Mouse (Mus musculus) hematopoietic stem cell, adult 5-6 weeks (primary cell): Measurements from ENCODE around the gene Stra8. TPM values are rescaled to one million over a fixed set of nuclear protein-coding genes. Genes with fewer than 3 reads are reported as not detected.

Experiments used
- ATAC-seq, 2 experiments: fragments of 125-278 bp in 1 of 2; replicated peaks in 1 of 2; 2 replicates each; pipeline ENCODE4 v1.8.0; 2016 to 2017; ENCODE audit warnings: inconsistent platforms in 2 of 2, mild to moderate bottlenecking in 2 of 2, moderate number of reproducible peaks in 2 of 2, low read depth in 1 of 2, moderate TSS enrichment in 1 of 2; ENCODE audit not compliant: low FRiP score in 2 of 2, poor library complexity in 2 of 2, severe bottlenecking in 2 of 2, insufficient read depth in 1 of 2, low TSS enrichment in 1 of 2
- total RNA-seq: library from RNA; stranded (forward); fragments of 172-1452, 232-1000 nt; gene quantifications from 2 replicates; pipeline ENCODE4 v1.2.3, GENCODE M21; 2017

The Stra8 gene
- not detected in 2 replicates for total RNA-seq

DNA sequence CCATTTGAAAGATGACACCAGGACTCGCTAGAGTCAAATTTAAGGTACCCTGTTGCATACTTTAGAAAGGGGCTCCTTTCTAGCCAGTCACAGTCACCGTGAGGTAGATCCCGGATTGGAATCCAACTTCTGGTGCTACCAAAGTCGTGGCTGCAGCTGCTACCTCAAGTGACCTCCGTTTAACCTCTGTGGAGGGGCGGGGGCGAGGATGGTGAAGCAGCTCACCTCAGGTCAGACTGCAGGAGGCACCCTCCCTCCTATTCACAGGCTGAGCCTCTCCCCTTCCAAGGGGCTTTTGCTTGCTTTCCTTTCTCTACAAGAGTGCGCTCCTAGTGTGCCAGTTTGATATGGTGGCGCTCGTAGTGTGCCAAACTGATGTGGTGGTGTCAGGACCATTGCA, at the start of gene Stra8:
Gene Stra8 (plus strand): TSS at position 208 of the 400 bp plus-strand sequence.
- ATAC-seq, result no peak

DNA sequence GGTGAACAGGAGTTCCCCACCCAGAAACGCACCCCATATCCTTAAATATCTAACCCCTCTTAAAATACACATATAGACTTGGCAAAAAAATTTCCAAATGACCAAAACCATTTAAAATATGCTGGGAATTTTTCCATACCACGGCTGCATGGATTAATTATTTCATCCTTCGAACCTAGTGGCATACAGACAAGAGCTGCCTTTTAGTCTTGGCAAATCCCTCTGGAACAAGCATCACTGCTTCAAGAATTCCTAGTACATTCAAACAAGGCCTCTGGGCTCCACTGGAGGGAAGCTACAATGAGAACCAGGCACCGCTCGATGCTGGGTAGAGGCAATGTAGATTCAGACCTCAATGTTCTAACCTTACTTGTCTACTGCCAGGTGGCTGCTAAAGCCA, 49.2 kb upstream of the Stra8 start:
- no peak for ATAC-seq

DNA sequence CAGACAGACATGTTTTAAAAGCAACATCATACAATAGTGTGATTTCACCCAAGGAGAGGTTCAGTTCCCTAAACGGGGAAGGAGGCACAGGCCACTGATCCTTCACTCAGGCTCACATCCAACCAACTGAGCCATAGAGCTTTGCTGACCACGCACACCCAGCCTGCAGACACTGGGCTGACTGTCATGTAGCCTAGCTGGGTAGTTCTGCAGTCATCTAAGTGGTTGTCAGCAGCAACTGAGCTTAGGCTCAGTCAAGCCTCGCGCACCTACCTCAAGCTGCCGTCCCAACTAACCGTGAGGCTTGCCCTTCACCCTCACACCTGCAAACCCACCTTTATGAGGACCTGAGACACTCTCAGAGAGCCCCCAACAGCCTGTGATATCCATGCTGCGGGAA, 48.0 kb upstream of the Stra8 start:
- ATAC-seq, result no peak

DNA sequence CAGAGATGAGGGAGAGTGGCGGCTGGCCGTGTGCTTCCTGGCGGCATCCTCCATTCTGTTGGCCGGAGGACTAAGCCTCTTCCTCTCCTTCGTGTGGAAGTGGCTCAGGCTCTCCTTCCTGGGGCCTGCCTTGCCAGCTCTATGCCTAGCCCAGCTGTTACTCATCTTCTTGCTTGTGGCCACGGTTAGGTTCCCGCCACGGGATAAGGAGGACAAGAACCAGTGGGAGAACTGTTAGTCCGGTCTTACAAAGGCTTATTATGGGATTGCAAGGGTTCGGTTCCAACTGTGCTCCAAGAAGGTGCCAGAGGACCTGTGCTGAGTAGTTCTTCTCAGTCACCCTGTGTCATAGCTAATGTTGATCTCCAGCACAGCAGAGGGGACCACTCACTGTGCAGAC, 47.1 kb upstream of the Stra8 start:
- ATAC-seq, result no peak

DNA sequence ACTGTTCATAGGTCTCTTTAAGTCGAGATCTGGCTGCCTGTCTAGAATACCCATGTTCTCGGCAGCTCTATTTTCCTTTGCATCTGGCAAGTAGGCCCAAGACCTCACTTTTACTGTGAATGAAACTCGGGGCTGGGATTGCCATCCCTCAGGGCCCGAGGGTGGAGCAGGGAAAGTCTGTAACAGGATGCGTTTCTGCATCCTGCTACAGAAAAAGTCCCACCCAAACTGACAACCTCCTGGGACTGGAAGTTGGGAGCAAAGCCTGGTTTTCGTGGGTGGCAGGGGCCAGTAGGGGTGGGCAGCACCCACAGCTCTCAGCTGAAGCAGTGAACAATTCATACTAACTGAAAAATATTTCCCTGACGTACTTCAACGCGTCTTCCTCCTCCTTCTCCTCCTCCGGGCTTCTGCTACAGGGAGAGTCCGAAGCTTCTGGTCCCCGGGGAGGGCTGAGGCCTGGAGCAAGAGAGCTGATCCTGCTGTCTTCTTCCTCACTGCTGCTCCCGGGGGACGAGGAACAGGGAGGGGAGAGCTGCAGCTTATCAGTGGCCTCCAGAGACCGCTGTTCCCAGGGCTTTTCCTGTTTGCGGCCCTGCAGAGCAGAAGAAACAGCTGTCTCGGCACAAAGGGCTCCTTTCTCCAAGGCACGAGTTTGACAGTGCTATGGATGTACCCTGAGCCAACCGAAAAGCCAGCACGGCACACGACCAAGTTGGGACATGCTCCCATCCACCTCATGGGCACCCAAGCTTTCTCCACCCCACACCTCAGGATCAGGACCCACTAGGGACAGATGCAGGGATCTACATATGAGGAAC, 45.7 kb upstream of the Stra8 start:
- peak; percentile 5 to 11; a peak in 2 of 4 replicates for ATAC-seq

DNA sequence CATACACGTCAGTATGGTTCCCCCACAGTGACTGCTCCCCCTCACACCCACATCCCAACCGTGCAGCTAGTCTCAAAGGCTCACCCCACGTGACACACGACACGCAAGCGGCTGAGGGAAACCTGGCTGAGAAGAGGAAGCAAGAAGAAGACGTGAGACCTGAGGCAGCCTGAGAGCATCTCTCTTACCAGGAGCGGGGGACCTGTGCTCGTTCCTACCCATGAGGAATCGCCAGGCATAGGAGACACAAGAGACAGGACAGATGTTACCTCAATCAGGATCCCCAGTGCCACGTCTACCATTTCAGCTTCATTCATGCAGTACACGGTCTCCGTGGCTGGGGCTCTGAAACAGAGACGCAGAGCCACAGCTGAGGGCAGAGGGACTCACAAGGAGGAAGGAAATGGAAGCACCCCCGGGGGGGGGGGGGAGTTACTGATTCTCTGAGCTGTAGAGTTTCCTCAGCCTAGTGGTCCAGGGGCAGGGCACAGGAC, 44.6 kb upstream of the Stra8 start:
- peak; percentile 46 to 58 for ATAC-seq

DNA sequence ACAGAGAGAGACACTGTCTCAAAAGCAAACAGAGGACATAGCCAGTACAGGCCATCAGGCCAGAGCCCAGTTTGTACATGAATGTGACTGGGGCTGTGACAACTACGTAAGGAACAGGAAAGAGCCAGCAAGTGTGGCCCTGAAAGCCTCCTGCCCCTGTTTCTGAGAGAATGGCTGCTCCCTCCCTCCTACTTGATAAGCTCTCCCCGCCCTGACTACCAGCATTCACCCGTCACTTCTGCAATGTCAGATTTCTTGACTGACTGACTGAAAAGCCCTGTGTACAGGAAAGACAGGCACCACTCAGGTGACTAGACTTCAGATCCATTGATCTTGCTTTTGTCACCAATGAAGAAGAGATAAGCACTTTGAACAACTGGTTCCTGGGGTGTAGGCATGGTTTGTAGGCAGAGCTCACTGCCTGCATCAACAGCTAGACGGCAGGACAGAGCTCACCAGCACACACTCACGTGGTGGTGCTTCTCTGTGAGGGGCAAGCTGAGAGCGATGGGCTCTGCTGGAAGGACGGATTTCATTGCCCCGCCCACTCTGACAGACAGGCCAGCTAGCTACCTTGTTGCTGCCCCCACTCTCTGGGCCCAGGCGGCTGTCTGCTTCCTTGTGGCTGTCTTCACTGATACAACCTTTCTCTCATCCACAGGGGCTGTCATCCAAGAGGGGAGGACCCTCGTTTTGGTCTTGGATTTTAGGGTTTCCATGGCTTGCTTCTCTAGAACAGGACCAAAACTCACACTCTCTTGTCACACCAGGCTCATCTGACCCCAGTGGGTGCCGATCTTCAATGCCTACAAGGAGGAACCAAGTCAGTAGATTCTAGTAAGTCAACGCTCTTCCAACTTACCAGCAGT, 43.8 kb upstream of the Stra8 start:
- ATAC-seq, result no peak

DNA sequence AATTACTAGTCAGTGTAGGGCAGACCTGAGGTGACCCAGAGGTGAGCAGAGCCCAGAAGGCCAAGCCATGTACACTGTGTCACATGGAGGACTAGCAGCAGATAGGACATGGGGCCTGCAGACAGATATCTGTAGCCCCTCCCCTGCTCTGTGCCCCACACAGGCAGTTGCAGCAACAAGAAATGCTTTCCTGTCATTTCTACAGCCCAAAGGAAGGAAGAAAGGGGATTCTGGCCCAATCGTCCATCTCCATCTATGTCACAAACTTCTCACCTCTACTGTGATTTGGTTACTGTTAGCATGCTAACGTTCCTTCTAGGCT, 43.2 kb upstream of the Stra8 start:
- no peak for ATAC-seq

DNA sequence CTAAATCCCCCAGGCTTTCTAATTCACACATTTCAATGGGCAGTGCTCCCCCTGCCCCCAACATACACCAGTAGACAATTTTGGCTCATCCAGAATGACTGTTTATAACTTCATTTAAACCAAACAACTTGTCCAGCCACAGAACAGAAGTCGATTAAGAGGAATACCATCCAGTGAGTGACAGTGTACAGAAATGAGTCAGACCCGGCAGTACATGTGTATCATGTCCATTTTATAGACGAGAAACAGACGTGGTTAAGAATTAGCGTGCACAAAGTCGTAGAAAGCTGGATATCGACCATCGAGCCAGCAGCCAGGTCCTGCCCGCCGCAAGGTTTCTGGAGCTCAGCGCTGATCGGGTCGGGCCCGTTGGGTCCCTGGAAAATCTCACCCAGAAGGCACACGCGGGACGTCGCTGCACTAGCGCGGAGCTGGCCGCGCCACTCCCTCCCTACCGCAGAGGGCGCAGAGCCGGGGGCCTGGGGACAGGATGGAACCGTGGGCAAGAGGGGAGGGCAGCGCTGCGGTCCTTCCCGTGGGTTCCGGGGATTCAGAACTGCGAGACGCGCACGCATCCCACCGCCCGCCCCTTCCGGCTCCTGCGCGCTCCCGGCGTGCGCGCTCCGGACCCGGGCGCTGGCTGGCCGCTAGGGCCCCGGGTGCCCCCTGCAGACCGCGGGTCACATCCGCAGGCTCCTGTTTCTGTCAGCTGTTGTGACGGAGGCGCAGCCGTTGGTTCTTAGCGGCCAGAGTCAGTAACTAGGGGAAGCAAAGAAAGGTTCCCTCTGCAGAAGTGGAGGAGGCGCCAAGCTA, 42.2 kb upstream of the Stra8 start, which contains the start of gene Cyren:
Gene Cyren (minus strand): TSS at position 552 of the 813 bp plus-strand sequence.
- peak; percentile 66 to 73 for ATAC-seq

DNA sequence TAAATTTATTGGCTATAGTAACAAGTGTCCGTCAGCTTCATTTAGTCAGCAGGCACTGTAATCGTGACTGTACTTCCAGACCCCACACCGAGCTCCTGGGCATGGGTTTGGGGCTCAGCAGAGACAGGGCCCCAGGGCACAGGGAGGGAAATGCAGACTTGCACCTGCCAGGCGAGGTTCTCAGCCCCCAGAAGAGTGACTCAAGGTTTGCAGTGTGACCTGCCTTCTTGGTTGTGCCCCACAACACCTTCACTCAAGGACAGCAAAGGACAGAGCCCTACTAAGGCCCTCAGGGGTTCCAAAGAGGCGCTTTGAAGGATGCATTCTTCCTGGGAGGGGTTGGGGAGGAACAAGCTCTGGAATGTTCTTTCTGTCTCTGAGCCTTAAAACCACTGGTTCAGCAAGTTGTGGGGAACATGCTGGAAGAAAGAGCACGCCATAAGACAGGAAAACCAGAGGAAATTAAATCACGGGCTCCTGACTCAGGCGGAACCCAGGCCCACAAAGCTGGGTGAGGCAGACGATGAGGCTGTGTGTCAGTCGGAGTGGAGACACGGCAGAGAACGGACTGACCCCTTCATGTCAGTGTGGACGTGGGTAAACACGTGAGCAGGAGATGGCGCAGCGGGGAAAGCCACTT, 40.7 kb upstream of the Stra8 start:
- ATAC-seq, result no peak

DNA sequence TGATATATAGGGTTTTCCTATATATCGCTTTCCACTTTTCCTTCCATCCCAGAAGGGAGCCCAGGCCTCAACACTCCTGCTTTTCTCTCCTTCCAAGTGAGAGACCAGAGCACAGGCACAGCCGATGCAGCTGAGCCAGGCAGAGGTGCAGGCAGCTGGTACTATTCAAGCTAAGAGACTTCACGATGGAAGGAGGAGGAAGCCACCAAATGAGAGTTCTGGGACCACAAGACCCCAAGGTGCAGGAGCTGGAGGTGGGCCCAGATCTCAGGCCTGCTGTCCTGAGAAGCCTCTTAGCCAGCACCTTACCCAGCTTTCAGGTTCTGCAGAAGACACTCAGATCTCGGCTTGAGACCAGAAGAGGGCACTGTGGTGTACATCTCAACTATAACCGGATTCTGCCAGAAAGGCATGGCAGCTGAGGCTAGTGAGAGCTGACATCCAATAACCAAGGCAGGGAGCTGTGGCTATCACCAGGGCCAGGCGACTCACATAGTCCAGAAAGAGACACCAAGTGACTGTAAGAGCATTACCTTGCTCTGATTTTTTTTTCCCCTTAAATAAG, 40.0 kb upstream of the Stra8 start:
- ATAC-seq, result no peak

DNA sequence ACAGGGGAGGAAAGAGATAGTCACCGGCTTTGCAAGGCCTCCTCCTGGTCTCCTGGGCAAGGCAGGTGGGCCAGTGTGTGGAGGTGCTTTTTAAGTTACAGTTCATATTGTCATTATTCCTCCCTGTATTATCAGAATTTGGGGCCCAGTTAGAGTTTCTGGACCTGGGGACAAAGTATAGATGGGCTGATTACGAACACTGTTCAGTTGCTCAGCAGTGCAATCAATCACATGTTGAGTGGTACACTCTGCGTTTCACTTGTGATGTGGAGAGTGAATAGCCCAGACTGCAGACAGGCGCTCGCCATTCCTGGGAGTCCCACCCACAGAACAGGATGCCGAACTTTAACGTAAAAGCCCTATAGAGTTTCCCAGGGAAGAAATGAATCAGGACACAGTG, 35.2 kb upstream of the Stra8 start:
- no peak for ATAC-seq

DNA sequence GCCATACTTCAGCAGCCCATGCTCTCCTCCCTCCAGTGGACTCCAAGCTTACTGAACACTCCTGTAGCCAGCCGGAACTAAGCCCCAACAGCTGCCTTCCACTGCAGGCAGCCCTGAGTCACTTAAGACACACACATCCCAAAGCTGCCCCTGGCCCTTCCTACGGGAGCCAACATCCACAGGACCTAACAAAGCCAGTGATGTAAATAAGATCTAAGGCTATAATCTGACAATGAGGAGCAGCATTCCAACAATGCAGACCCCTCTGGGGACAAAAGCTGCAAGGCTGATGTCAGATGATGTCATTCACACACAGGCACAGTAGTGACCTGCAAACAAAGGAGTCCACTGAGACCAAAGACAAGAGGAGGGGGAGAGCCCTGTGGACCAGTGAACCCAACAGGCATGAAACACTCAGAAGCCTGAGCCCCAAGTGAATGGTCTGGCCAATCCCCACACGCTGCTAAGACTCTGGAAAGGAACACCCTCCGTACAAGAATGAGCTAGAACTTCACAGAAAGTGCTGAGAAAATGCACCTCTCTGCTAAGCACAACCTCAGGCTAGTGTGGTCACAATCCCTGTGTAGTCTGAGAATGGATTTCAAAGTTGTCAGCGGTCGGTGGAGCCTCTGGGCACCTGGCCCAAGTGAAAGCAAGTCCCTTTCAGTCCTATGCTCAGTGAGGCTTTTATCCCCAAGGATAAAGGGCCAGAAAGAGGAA, 32.7 kb upstream of the Stra8 start:
- no peak for ATAC-seq

DNA sequence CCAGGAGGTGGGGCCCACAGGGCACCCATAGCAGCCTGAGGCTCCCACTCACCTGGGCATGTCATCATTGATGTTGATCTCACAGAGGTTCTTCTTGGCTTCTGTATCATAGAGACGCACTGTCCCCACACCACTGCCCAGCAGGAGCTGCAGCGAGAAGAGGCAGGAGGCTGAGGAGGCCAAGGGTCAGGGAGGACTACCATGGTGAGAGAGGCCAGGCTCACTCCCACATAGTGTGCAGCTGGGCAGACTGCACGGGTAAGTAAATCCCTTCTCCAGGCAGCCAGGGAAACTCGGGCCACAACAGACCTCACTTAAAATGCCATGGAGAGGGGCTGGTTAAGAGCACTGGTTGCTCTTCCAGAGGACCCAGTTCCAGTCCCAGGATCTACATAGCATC, 30.8 kb upstream of the Stra8 start:
- ATAC-seq, result no peak

DNA sequence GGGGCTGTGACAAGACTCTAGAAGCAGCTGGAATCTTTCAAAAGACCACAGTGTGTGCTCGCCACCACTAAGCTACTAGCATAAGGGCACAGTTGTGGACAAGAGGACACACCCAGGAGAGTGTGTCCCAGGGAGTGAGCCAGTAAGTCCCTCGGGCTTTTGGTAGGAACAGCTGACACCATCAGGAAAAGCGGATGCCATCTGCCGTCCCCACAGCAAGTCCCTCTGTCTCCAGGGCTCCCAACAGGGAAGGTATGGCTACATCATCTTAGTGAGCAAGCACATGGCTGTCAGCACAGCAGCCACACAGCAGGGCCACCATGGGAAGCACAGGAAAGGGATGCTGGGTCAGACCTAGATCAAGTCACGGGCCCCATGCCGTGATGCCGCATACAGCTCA, 24.4 kb upstream of the Stra8 start:
- no peak for ATAC-seq

DNA sequence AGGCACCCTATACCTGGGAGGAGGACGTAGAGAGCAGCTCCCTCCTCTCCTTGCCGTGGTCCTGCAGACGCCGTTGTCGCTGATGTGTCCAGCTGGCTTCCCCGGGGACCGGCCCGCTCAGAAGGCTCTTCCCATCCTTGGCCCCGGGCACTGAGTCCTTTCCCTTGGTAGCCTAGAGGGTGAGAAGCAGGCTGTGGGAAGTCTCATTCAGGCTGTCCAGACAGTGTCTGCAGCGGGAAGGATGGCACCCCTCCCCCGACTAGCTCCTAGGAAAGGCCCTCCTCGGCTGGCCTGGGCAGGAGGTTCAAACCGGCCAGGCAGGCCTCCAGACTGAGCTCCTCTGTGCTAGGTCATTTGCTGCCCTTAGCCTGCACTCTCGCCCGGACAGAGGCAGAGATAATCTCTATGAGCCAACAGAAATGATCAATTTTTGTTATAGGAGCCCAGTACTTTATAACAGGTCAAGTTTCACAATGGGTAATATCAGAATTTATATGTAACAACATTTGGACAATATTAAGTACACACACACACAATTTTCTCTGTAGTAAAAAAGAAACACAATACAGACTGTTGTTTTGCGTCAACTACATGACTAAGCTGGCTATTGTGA, 23.7 kb upstream of the Stra8 start:
- no peak; a peak in 1 of 4 replicates for ATAC-seq
